18 mouse cellular contexts compared by ENCODE assay signal in genomic region chr1:39946391-39946790, GRCm38 (mm10). TPM values are rescaled to one million over a fixed set of nuclear protein-coding genes. Genes with fewer than 3 reads are reported as not detected.
DNase-seq lines count a peak whose midpoint lies in the region; ATAC-seq and TF ChIP-seq lines count a peak whose summit lies in the region.
"Had no signal": no experiment of that assay in that cellular context is flagged by ENCODE, and none has a peak within 500 bp of the region (broad histone marks: within the 10 kb centered on the region; RNA-seq: fewer than 3 reads in every experiment).

No protein-coding gene starts in this region.

- H3K36me3 ChIP-seq in embryonic facial prominence, embryonic 14.5 days (ENCODE audit: control insufficient read depth, insufficient read depth, low read length), result no peaks in the 10 kb centered on the region
- H3K36me3 ChIP-seq in forebrain, embryonic 12.5 days (replicated peaks), result no peaks in the 10 kb centered on the region
- H3K36me3 ChIP-seq in midbrain, embryonic 14.5 days (ENCODE audit: control insufficient read depth, insufficient read depth, low read length), result no peaks in the 10 kb centered on the region
- no peaks in the 10 kb centered on the region for H3K36me3 ChIP-seq in intestine, embryonic 15.5 days
- H3K36me3 ChIP-seq: stomach, embryonic 15.5 days had no signal

- no peak for ATAC-seq in embryonic facial prominence, embryonic 14.5 days (ENCODE audit: low read depth)
- ATAC-seq in forebrain, embryonic 12.5 days (ENCODE audit: low FRiP score), result no peak
- no peak for ATAC-seq in midbrain, embryonic 14.5 days (ENCODE audit: low FRiP score, low TSS enrichment)
- no peak for ATAC-seq in megakaryocyte, adult 5-6 weeks (ENCODE audit: poor library complexity, severe bottlenecking)
- no peak for ATAC-seq in intestine, embryonic 15.5 days
- ATAC-seq: CD4-positive, CD25-positive, alpha-beta regulatory T cell, adult 4 months; intestine, embryonic 16.5 days had no signal

- no peak for DNase-seq in left cerebral cortex, adult 2 months (ENCODE audit: extremely low spot score in 1 of 2, low spot score in 2 of 2)
- no peak for DNase-seq in left cerebral cortex, postnatal 4 days
- no peak for DNase-seq in embryonic facial prominence, embryonic 14.5 days (ENCODE audit: low spot score)
- DNase-seq in midbrain, embryonic 14.5 days, result no peak
- no peak for DNase-seq in yolk sac, embryonic 10.5 days (ENCODE audit: low spot score)
- DNase-seq: adrenal gland, postnatal 10 days; gastrocnemius, postnatal 10 days; kidney, postnatal 36 days; layer of hippocampus, postnatal 36 days; lung, postnatal 10 days; thymus, postnatal 25 days had no signal

- H3K27me3 ChIP-seq in embryonic facial prominence, embryonic 14.5 days (replicated peaks; ENCODE audit: control insufficient read depth, insufficient read depth, low read length), result no peaks in the 10 kb centered on the region
- no peaks in the 10 kb centered on the region for H3K27me3 ChIP-seq in forebrain, embryonic 12.5 days
- no peaks in the 10 kb centered on the region for H3K27me3 ChIP-seq in midbrain, embryonic 14.5 days (ENCODE audit: control insufficient read depth, insufficient read depth, low read length)
- no peaks in the 10 kb centered on the region for H3K27me3 ChIP-seq in intestine, embryonic 15.5 days (replicated peaks)
- H3K27me3 ChIP-seq: stomach, embryonic 15.5 days had no signal

- peaks cover 90% of the 10 kb centered on the region for H3K4me1 ChIP-seq in embryonic facial prominence, embryonic 14.5 days (ENCODE audit: control insufficient read depth, insufficient read depth, low read length)
- H3K4me1 ChIP-seq in forebrain, embryonic 12.5 days, result peaks cover 94% of the 10 kb centered on the region
- peaks cover 89% of the 10 kb centered on the region for H3K4me1 ChIP-seq in midbrain, embryonic 14.5 days (ENCODE audit: control insufficient read depth, insufficient read depth, low read length)
- peaks cover 70% of the 10 kb centered on the region for H3K4me1 ChIP-seq in intestine, embryonic 15.5 days (replicated peaks)

- H3K9me3 ChIP-seq in embryonic facial prominence, embryonic 14.5 days (ENCODE audit: control insufficient read depth, low read length), result no peaks in the 10 kb centered on the region
- H3K9me3 ChIP-seq in forebrain, embryonic 12.5 days, result no peaks in the 10 kb centered on the region
- no peaks in the 10 kb centered on the region for H3K9me3 ChIP-seq in midbrain, embryonic 14.5 days (ENCODE audit: control insufficient read depth, low read length)
- H3K9me3 ChIP-seq in intestine, embryonic 15.5 days, result no peaks in the 10 kb centered on the region
- H3K9me3 ChIP-seq: stomach, embryonic 15.5 days had no signal

- H3K4me2 ChIP-seq in embryonic facial prominence, embryonic 14.5 days (ENCODE audit: low read depth, low read length), result no peak overlapping the region
- H3K4me2 ChIP-seq in forebrain, embryonic 12.5 days, result peak overlapping the region; percentile 27
- 0 out of 2 replicates have a peak overlapping the region, but pooled peaks have one; percentile 5 for H3K4me2 ChIP-seq in midbrain, embryonic 14.5 days (ENCODE audit: low read length)
- no peak overlapping the region for H3K4me2 ChIP-seq in intestine, embryonic 15.5 days (replicated peaks)
- H3K4me2 ChIP-seq: stomach, embryonic 15.5 days had no signal

- H3K27ac ChIP-seq in left cerebral cortex, adult 2 months, result peak overlapping the region; percentile 80
- peak overlapping the region; percentile 44; the same call in 1 of the 2 replicates for H3K27ac ChIP-seq in embryonic facial prominence, embryonic 14.5 days (replicated peaks; ENCODE audit: low read depth, low read length)
- peak overlapping the region; percentile 63 for H3K27ac ChIP-seq in forebrain, embryonic 12.5 days
- peak overlapping the region; percentile 78 for H3K27ac ChIP-seq in midbrain, embryonic 14.5 days (replicated peaks; ENCODE audit: low read depth, low read length)
- no peak overlapping the region for H3K27ac ChIP-seq in intestine, embryonic 15.5 days
- H3K27ac ChIP-seq: liver, embryonic 14.5 days had no signal

- H3K4me3 ChIP-seq in left cerebral cortex, adult 2 months, result no peak overlapping the region
- H3K4me3 ChIP-seq in embryonic facial prominence, embryonic 14.5 days (ENCODE audit: low read depth, low read length), result no peak overlapping the region
- no peak overlapping the region for H3K4me3 ChIP-seq in forebrain, embryonic 12.5 days (replicated peaks)
- H3K4me3 ChIP-seq in midbrain, embryonic 14.5 days (replicated peaks; ENCODE audit: low read depth, low read length), result no peak overlapping the region
- H3K4me3 ChIP-seq in intestine, embryonic 15.5 days (replicated peaks), result no peak overlapping the region
- H3K4me3 ChIP-seq: stomach, embryonic 15.5 days had no signal

- intact Hi-C loops in left cerebral cortex, adult 2 months (cut with DNase I), result no loop called here
- intact Hi-C loops in left cerebral cortex, postnatal 4 days (cut with DNase I), result no loop called here

- H3K9ac ChIP-seq in embryonic facial prominence, embryonic 14.5 days (ENCODE audit: low read depth, low read length), result no peak overlapping the region
- H3K9ac ChIP-seq in forebrain, embryonic 12.5 days, result no peak overlapping the region
- H3K9ac ChIP-seq in midbrain, embryonic 14.5 days (replicated peaks; ENCODE audit: low read length), result no peak overlapping the region
- no peak overlapping the region for H3K9ac ChIP-seq in intestine, embryonic 15.5 days
- H3K9ac ChIP-seq: liver, embryonic 14.5 days; stomach, embryonic 15.5 days had no signal

- TF ChIP-seq CTCF in left cerebral cortex, adult 2 months (IDR thresholded peaks at IDR 0.05), result no peak

- WGBS in embryonic facial prominence, embryonic 14.5 days, result 69% methylated on average over 4 of the region's 4 CpGs
- 43% methylated on average over 4 of the region's 4 CpGs for WGBS in forebrain, embryonic 12.5 days
- WGBS in midbrain, embryonic 14.5 days, result 72% methylated on average over 4 of the region's 4 CpGs
- WGBS in intestine, embryonic 15.5 days, result 66% methylated on average over 4 of the region's 4 CpGs

RNA-seq across cellular contexts. Expression of gene Map4k4, which starts 45.7 kb away (rescaled TPM):
- total RNA-seq in left cerebral cortex, adult 2 months (2021), result 100 to 1,000 TPM in 1 of 2 experiments, 10 to 100 TPM in 1; 98.8 to 114 TPM
- 100 to 1,000 TPM; 374 to 381 TPM for total RNA-seq in left cerebral cortex, postnatal 4 days (2021)
- polyA plus RNA-seq in embryonic facial prominence, embryonic 14.5 days (2014; fragmentation: Nextera tagmentation; extraction: Ambion mirVana), result 27.8 and 32.4 TPM in 2 replicates
- polyA plus RNA-seq in forebrain, embryonic 12.5 days (2016; fragmentation: Nextera tagmentation; extraction: Ambion mirVana), result 55.9 and 73.9 TPM in 2 replicates
- 48.9 and 56.7 TPM in 2 replicates for polyA plus RNA-seq in midbrain, embryonic 14.5 days (2014; fragmentation: Nextera tagmentation; extraction: Ambion mirVana)
- total RNA-seq in megakaryocyte, adult 5-6 weeks (2015), result 52.1 and 52.3 TPM in 2 replicates
- total RNA-seq in megakaryocyte, adult 5-6 weeks (2017), result 190 and 228 TPM in 2 replicates
- 20.0 and 25.5 TPM in 2 replicates for polyA plus RNA-seq in intestine, embryonic 15.5 days (2015; fragmentation: Nextera tagmentation; extraction: Ambion mirVana)

Comparison
In these comparisons a context has a peak if more than half of its experiments do, and no peak if none do; other contexts are left out.
1. H3K4me2 ChIP-seq: peak in forebrain, embryonic 12.5 days (single experiment) and midbrain, embryonic 14.5 days (single experiment); none in embryonic facial prominence, embryonic 14.5 days (single experiment) and intestine, embryonic 15.5 days (single experiment).